ENCODE assay signal across 8 mouse cellular contexts in genomic region chr9:13298513-13298878, GRCm38 (mm10). TPM values are rescaled to one million over a fixed set of nuclear protein-coding genes. Genes with fewer than 3 reads are reported as not detected.
DNase-seq lines count a peak whose midpoint lies in the region; ATAC-seq and TF ChIP-seq lines count a peak whose summit lies in the region.

No protein-coding gene starts in this region.

- no peak for ATAC-seq in hindbrain, embryonic 14.5 days (ENCODE audit: low FRiP score)
- ATAC-seq in midbrain, embryonic 13.5 days = no peak

- no peaks in the 10 kb centered on the region for H3K36me3 ChIP-seq in kidney, adult 2 months (ENCODE audit: control insufficient read depth, insufficient read depth, low read length)
- H3K36me3 ChIP-seq in hindbrain, embryonic 14.5 days (replicated peaks; ENCODE audit: control insufficient read depth, insufficient read depth) = no peaks in the 10 kb centered on the region
- no peaks in the 10 kb centered on the region for H3K36me3 ChIP-seq in midbrain, embryonic 13.5 days

- peaks cover 16% of the 10 kb centered on the region for H3K4me1 ChIP-seq in kidney, adult 2 months (ENCODE audit: control insufficient read depth, insufficient read depth, low read length)
- H3K4me1 ChIP-seq in bone marrow, adult 2 months (ENCODE audit: control insufficient read depth, insufficient read depth, low read length) = peaks cover 1% of the 10 kb centered on the region; the same call in 1 of the 2 replicates
- peaks cover 54% of the 10 kb centered on the region for H3K4me1 ChIP-seq in hindbrain, embryonic 14.5 days (replicated peaks; ENCODE audit: control insufficient read depth, insufficient read depth, low read length)
- peaks cover 65% of the 10 kb centered on the region for H3K4me1 ChIP-seq in midbrain, embryonic 13.5 days (replicated peaks)

- TF ChIP-seq POLR2A in kidney, adult 2 months (IDR thresholded peaks at IDR 0.05; ENCODE audit: low read depth, low read length) = no peak
- TF ChIP-seq POLR2A in bone marrow, adult 2 months (IDR thresholded peaks at IDR 0.05; ENCODE audit: borderline replicate concordance, control insufficient read depth, low read depth, low read length) = no peak

- no peaks in the 10 kb centered on the region for H3K9me3 ChIP-seq in hindbrain, embryonic 14.5 days (ENCODE audit: control insufficient read depth, low read length)
- no peaks in the 10 kb centered on the region for H3K9me3 ChIP-seq in midbrain, embryonic 13.5 days

- peak overlapping the region; percentile 7; the same call in 1 of the 2 replicates for H3K27ac ChIP-seq in kidney, adult 2 months (ENCODE audit: insufficient read depth, low read depth, low read length)
- H3K27ac ChIP-seq in bone marrow, adult 2 months (ENCODE audit: control insufficient read depth, insufficient read depth, low read depth, low read length, poor library complexity) = peak overlapping the region; percentile 0; the same call in 1 of the 2 replicates
- H3K27ac ChIP-seq in hindbrain, embryonic 14.5 days = peak overlapping the region; percentile 72
- no peak overlapping the region for H3K27ac ChIP-seq in midbrain, embryonic 13.5 days

- WGBS in kidney, adult 2 months = 28% methylated on average over 9 of the region's 9 CpGs
- WGBS in bone marrow, adult 2 months = 3% methylated on average over 9 of the region's 9 CpGs
- 23% methylated on average over 9 of the region's 9 CpGs for WGBS in hindbrain, embryonic 14.5 days
- WGBS in midbrain, embryonic 13.5 days = 26% methylated on average over 9 of the region's 9 CpGs

- peak overlapping the region; percentile 84 for H3K9ac ChIP-seq in hindbrain, embryonic 14.5 days
- peak overlapping the region; percentile 74 for H3K9ac ChIP-seq in midbrain, embryonic 13.5 days (replicated peaks)

- peak overlapping the region; percentile 96 for H3K4me2 ChIP-seq in hindbrain, embryonic 14.5 days (replicated peaks)
- peak overlapping the region; percentile 85 for H3K4me2 ChIP-seq in midbrain, embryonic 13.5 days (replicated peaks)

- TF ChIP-seq CTCF in kidney, adult 2 months (conservative IDR thresholded peaks at IDR 0.05; ENCODE audit: insufficient read depth, insufficient read length, low read depth, low read length) = no peak
- no peak for TF ChIP-seq CTCF in bone marrow, adult 2 months (IDR thresholded peaks at IDR 0.05; ENCODE audit: control insufficient read depth, insufficient read depth, low read length)

- no peaks in the 10 kb centered on the region for H3K27me3 ChIP-seq in kidney, adult 2 months (replicated peaks; ENCODE audit: control insufficient read depth, insufficient read depth, low read length)
- no peaks in the 10 kb centered on the region for H3K27me3 ChIP-seq in hindbrain, embryonic 14.5 days (ENCODE audit: control insufficient read depth, insufficient read depth, low read length)
- no peaks in the 10 kb centered on the region for H3K27me3 ChIP-seq in midbrain, embryonic 13.5 days

- peak overlapping the region; percentile 87 for H3K4me3 ChIP-seq in kidney, adult 2 months (ENCODE audit: insufficient read depth, low read depth, low read length)
- peak overlapping the region; percentile 34 for H3K4me3 ChIP-seq in bone marrow, adult 2 months (replicated peaks; ENCODE audit: control insufficient read depth, low read depth, low read length)
- H3K4me3 ChIP-seq in hindbrain, embryonic 14.5 days (replicated peaks; ENCODE audit: low read length) = peak overlapping the region; percentile 60
- peak overlapping the region; percentile 59 for H3K4me3 ChIP-seq in midbrain, embryonic 13.5 days (replicated peaks)

- DNase-seq in kidney, adult 2 months = no peak
- DNase-seq in kidney, postnatal 36 days = no peak
- no peak for DNase-seq in hindbrain, embryonic 14.5 days (ENCODE audit: low spot score)
- DNase-seq in embryo, embryonic 10 days (ENCODE audit: low spot score) = no peak
- no peak for DNase-seq in adrenal gland, postnatal 4 days (ENCODE audit: low spot score in 2 of 2)
- no peak for DNase-seq in ovary, postnatal 36 days (ENCODE audit: low spot score)

RNA-seq across cellular contexts. Expression of gene Maml2, which starts 0.7 kb away (rescaled TPM):
- polyA plus RNA-seq in kidney, adult 2 months (2012; rRNA removed) = 4.6 and 4.8 TPM in 2 replicates
- 2.1 and 3.5 TPM in 2 replicates for polyA plus RNA-seq in bone marrow, adult 2 months (2011; ENCODE audit: insufficient read depth, insufficient read length, low replicate concordance, missing spikeins)
- 10.8 and 11.6 TPM in 2 replicates for polyA plus RNA-seq in hindbrain, embryonic 14.5 days (2014; fragmentation: Nextera tagmentation; extraction: Ambion mirVana)
- 11.0 and 11.5 TPM in 2 replicates for polyA plus RNA-seq in midbrain, embryonic 13.5 days (2015; fragmentation: Nextera tagmentation; extraction: Ambion mirVana)
- total RNA-seq in adrenal gland, postnatal 4 days (2021) = 10 to 100 TPM; 11.5 to 14.1 TPM

RNA-seq across cellular contexts. Expression of gene Ccdc82, which starts 51.7 kb away (rescaled TPM):
- 5.8 and 6.7 TPM in 2 replicates for polyA plus RNA-seq in kidney, adult 2 months (2012; rRNA removed)
- polyA plus RNA-seq in bone marrow, adult 2 months (2011; ENCODE audit: insufficient read depth, insufficient read length, low replicate concordance, missing spikeins) = 18.8 and 22.8 TPM in 2 replicates
- 15.6 and 17.7 TPM in 2 replicates for polyA plus RNA-seq in hindbrain, embryonic 14.5 days (2014; fragmentation: Nextera tagmentation; extraction: Ambion mirVana)
- polyA plus RNA-seq in midbrain, embryonic 13.5 days (2015; fragmentation: Nextera tagmentation; extraction: Ambion mirVana) = 12.7 and 14.1 TPM in 2 replicates
- 10 to 100 TPM; 21.9 to 22.4 TPM for total RNA-seq in adrenal gland, postnatal 4 days (2021)

RNA-seq across cellular contexts. Expression of gene Jrkl, which starts 52.9 kb away (rescaled TPM):
- 0.48 and 0.91 TPM in 2 replicates for polyA plus RNA-seq in kidney, adult 2 months (2012; rRNA removed)
- 2.8 and 2.9 TPM in 2 replicates for polyA plus RNA-seq in bone marrow, adult 2 months (2011; ENCODE audit: insufficient read depth, insufficient read length, low replicate concordance, missing spikeins)
- 9.6 and 10.2 TPM in 2 replicates for polyA plus RNA-seq in hindbrain, embryonic 14.5 days (2014; fragmentation: Nextera tagmentation; extraction: Ambion mirVana)
- polyA plus RNA-seq in midbrain, embryonic 13.5 days (2015; fragmentation: Nextera tagmentation; extraction: Ambion mirVana) = 12.2 and 13.9 TPM in 2 replicates
- 10 to 100 TPM; 10.8 to 11.1 TPM for total RNA-seq in adrenal gland, postnatal 4 days (2021)

Comparison
In these comparisons a context has a peak if more than half of its experiments do, and no peak if none do; other contexts are left out.
1. H3K4me3 ChIP-seq: peak in every context shown above with its lines; median percentile 87 in kidney, adult 2 months; 60 in hindbrain, embryonic 14.5 days; 59 in midbrain, embryonic 13.5 days; 34 in bone marrow, adult 2 months.